Mouse (Mus musculus) WW6 (cell line): ENCODE data around the gene Opa3.
"Not testable (repeated sequence)": the region's sequence is repeated elsewhere in the genome, so short reads cannot be mapped to it uniquely, and the experiment has no call there.

Source experiments
- DNase-seq: peaks from one replicate; pipeline ENCODE4 v3.0.0-alpha.2; 2013; ENCODE audit warnings: low read depth, low spot score

The Opa3 gene

DNA sequence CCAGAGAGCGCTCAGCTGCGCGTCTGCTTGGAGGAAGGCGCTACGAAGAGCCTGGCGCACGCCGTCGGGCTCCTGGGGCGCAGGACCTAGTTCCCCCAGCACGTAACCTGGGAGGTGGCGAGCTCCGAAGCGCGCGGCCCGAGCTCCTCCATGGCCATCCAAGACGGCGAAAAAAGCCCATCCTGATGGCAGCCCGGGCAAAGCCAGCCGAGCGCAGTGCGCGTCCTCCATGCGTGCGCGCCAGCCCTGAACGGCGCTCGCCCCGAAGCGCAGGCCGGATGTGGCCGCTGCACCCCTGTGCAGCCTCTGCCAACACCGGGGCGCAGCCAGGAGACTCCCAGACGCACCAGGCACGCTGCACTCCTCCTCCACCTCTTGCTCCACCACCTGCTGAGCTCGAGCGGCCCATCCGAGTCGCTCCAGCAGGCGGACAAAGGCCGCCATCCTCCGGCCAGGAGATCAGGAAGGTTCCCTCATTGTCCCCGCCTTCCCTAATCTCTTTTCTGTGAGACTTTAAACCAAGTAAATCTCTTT lies 51.5 kb downstream of the Opa3 start, which contains the start of gene Ppm1n:
Gene Ppm1n, minus strand, starts transcription at position 484 of the 534 bp plus-strand sequence.
- no peak for DNase-seq

GRCm38 (mm10) chr7:19281680-19282304 lies 53.7 kb downstream of the Opa3 start:
- DNase-seq: not testable (repeated sequence)

GRCm38 (mm10) chr7:19282385-19282784 lies 54.3 kb downstream of the Opa3 start, which contains the start of gene Rtn2:
Gene Rtn2 (plus strand): TSS chr7:19282624.
- peak; percentile 83 for DNase-seq

DNA sequence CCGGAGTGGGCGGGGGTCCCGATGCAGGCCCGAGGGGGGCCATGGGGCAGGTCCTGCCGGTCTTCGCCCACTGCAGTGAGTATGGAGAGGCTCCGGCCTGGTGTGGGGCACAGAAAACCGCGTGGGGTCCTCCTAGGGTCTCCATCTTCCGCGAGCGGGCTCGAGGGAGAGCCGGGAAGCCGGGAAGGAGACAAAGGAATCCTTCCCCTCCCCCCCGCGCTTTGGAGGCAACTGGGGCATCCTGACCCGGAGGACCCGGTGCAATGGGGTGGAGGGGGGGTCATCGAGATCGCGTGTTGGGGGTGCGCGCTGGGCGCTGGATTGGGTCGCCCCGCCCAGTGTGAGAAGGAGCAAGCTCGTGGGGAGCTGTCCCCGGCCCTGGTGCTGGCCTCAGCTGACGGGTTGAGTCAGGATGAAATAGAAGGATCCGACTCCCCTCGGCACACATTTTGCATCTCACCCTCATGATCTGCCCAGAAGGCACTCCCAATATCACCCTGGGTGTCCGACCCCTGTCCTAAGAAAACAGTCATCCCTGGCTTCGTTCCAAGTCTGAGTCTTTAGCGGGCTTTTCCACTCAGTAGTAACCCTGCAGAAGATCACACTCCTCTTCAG lies 54.8 kb downstream of the Opa3 start:
- no peak for DNase-seq

- DNase-seq: no peak
Observed at GRCm38 (mm10) chr7:19283406-19283804, 55.3 kb downstream of the Opa3 start.

GRCm38 (mm10) chr7:19284763-19285162 lies 56.6 kb downstream of the Opa3 start:
- no peak for DNase-seq

DNA sequence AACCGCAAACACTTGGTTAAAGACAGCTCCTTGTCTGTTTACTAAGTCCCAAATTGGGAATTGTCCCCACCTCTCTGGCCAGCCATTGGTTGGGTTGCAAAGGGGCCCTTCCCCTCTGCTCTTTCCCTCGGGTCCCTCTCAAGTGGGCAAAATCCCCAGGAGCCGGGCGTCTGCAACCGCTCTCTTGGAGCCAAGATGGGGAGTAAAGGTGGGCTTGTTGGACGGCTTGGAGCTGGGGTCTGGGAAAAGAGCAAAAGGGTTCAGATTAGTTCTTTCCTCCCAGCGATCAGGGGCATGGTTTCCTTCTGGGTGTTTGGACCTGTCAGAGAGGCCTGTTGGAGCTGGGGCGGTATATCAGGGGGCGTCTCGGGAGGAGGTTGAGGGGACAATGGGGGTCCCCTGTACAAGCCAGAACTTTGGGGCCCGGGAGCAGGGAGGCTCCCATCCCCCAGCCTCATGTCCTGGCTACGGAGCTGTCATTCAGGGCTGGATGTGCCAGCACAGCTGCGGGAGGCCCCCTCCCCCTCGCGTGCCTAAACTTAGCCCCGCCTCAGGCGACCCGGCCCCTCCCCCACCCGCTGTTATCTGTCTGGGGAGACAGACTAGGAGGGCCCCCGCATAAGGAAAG lies 62.9 kb downstream of the Opa3 start:
- no peak for DNase-seq

DNA sequence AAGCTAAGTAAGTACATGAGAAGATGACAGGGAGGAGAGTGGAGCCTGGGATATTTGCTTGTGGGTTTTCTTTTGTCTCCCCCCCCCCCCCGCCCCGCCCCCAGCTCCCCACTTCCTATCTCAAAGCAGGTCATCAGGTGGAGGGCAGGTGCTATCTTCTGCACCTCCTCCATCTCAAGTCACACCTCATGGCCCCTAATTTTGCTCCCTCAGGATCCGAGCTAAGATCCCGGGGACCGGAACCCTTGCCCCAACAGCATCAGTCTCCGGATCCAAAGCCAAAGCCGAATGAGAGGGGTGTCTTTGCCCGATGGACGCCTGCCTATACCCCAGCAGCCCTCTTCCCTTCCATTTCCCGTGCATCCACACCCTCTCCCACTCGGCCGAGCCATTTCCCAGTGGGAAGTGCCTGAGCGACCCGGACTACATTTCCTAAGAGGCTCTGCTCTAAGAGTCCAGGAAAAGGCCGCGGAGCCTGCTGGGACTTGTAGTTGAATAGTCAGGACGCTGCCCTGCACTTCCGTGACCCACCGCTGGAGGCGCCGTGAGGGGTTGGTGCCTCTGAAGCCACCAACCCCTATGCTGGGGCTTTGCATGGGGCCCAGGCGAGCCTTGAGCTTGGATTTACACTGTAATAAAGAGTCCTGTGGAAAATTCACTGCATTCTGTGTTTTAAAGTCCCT lies 67.5 kb downstream of the Opa3 start:
- no peak for DNase-seq

GRCm38 (mm10) chr7:19297034-19297433 lies 68.9 kb downstream of the Opa3 start:
- DNase-seq: no peak

DNA sequence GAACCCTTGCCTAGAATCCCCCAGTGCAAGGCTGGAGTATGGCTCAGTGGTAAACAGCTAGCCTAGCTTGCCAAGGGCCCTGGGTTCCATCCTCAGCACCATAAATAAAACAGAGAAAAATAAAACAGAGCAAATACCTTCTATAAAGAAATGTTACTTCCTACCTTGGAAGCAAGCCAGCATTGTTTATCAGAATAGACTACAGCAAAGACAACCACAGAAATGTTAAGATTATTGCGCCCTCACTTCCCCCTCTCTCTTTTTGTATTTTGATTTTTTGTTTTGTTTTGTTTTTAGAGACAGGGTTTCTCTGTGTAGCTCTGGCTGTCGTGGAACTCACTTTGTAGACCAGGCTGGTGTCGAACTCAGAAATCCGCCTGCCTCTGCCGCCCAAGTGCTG lies 69.7 kb downstream of the Opa3 start:
- no peak for DNase-seq

DNA sequence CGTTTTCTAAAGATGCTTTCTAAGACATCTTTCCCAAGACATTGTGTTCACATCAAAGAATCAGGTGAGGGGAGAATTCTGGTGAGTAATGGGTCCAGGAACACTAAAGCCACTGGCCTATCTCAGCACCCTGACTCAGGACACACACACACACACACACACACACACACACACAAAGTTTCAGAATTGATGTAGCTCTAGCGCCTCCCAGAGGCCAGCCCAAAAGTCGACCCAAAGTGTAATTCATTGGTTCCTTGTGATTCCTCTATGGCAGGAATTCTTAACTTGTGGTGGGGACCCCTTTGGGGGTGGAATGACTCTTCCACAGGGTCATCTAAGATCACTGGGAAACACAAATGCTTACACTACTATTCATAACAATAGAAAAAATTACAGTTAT lies 71.1 kb downstream of the Opa3 start:
- no peak for DNase-seq

DNA sequence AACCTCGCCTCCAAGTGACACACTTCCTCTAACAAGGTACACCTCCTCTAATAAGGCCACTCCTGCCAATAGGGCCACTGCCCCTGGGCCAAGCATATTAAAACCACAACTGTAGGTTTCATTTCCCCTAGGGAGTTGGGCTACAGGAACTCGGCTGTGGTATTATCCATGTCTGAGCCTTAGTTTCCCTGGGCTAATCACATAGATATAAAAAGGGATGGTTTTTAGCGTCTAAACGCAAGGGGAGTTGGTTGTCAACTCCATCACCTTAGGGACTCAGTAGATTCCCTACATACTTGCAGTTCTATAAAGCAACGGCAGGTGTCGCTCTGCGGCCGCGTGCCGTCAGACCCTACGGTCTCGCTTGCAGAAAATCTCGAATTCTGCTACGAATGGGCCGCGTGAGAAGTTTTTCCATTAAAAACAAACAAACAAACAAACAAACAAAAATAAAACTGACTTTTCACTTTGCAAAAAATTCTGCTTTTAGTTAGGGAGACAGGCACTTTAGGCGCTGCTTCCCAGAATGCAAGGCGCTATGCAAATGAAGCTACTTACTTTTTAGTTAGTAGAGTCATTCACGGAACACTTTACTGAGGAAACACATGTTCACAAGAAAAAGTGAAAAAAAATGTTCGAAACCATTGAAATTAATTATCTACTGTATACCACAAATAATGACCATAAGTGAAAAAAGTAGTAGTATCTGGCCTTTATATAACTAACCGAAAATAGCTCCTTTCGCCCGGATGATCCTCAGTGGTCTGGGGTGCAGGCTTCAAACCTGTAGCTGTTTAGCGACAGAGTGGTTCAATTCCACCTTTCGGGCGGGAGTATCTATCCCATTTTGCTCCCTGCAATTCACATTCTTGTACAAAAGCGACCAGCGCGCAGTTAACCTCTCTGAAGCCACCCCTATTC lies 72.6 kb downstream of the Opa3 start:
- DNase-seq: no peak

DNA sequence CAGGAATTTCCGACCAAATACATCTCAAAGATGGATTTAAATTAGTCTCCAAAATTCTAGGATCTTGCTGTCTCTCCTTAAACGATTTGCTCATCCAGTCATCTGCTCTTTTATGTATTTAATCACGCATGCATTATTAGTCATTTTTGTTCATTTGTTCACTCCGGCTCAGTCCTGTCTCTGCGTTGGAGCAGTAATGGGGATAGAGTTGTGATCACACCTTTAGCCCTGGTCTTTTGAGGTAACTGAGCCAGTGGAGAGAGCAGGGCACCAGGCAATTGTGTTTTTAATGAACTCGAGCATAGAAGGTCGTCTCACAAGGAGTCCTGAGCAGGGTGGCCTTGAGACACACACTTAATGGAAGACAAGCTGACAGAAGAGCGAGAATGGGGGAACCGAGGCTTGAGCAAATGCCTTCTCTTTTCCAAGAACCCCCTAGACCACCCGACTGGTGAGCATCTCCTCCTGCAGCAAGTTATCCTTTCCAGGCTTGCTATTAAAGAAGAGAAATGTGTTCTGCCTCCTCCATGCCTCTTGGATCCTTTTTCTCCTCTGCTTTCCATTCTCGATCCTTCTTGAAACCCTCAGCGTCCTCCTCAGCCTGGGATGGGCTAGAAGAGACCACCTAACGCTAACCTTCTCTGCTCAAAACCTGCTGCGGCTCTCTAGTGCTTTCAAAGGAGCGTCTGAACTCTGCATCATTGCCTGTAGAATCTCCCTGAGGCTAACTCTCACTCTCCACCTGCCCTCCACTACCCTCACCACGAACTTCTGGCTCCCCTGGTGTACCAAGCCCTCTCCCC lies 73.5 kb downstream of the Opa3 start:
- no peak for DNase-seq

DNA sequence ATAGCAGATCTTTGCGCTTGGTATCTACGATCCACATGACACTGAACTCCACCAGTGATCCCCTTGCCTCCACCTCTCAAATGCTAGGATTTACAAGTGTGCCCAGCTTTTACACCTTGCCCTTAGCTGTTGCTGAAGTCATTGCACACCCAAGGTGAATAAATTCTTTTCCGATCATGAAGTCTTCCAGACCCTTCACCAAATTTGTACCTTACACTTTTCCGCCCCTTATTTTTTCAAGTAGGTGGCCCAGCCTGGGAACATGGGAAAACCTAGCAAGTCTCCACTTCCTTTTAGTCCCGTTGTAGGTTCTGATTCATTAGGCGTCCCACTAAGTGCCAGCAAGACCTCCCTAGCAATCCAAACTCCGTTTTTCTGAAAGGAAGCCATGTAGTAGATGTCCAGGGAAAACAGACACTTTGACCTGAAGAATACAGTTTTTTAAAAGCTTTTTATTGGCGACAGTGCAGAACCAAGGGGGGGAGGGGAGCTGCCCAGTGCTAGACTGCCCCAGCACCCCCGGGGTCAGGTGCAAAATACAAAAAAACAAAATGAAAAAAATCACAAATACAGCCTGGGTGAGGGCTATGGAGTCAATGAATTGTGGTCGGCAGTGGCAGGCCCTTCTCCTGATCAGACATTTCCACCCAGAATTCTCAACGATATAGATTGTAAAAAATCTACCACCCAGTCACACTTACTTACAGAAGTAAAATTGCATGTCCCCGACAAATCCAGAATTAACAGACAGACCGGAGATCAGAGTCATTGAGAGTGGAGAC lies 74.3 kb downstream of the Opa3 start:
- no peak for DNase-seq

GRCm38 (mm10) chr7:19303046-19303305 lies 74.8 kb downstream of the Opa3 start:
- no peak for DNase-seq

DNA sequence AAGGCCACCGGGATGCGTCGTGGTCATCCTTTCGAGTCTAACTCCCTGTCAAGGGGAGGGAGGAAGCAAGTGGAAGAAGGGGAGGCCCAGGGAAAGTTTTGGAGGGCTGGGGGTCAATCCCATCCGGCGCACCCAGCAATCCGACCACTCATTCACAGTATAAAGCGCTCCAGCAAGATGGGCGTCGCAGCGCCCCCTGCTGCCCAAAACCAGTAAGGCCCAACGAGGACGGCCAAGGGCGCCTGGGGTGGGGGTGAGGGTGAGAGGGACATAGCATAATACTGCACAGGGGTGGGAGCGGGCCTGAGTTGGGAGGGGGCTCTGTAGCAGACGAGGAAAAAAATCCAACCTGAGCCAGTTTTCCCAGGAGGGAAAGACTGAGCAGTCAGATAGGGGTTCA lies 75.6 kb downstream of the Opa3 start:
- no peak for DNase-seq

- no peak for DNase-seq
Observed at GRCm38 (mm10) chr7:19304501-19305412, 76.6 kb downstream of the Opa3 start.

GRCm38 (mm10) chr7:19305413-19305735 lies 77.2 kb downstream of the Opa3 start:
- no peak for DNase-seq
